Mouse (Mus musculus) G1E (cell line): ENCODE results near the gene Wnt7b.

ENCODE experiments used
- CTCF ChIP-seq: IDR thresholded peaks from 2 replicates; pipeline ENCODE4 v1.5.1; 2012; ENCODE audit warnings: low read depth, low read length, inconsistent platforms, mixed read lengths
- GATA1 ChIP-seq: IDR thresholded peaks from 2 replicates; pipeline ENCODE4 v1.6.1; 2012; ENCODE audit warnings: borderline replicate concordance, low read length, inconsistent platforms, mixed read lengths
- POLR2AphosphoS5 ChIP-seq: IDR thresholded peaks from 2 replicates; pipeline ENCODE4 v1.6.1; 2012; ENCODE audit warnings: low read depth, low read length, inconsistent platforms; ENCODE audit not compliant: insufficient replicate concordance
- TAL1 ChIP-seq: conservative IDR thresholded peaks from 2 replicates; pipeline ENCODE4 v1.6.1; 2012; ENCODE audit warnings: low read depth, low read length, inconsistent platforms, mixed read lengths

- TF ChIP-seq CTCF = no peak
- no peak for TF ChIP-seq GATA1
- TF ChIP-seq TAL1 = no peak
- TF ChIP-seq POLR2AphosphoS5 = no peak
These were observed 50.2 kb downstream of the Wnt7b start for GRCm38 (mm10) chr15:85532063-85532462.
